Mouse (Mus musculus) embryonic facial prominence, embryonic 13.5 days (tissue): ENCODE data around the gene Tomm40l. TPM values are rescaled to one million over a fixed set of nuclear protein-coding genes. Genes with fewer than 3 reads are reported as not detected.

Experiments used
- ATAC-seq: fragments of 200-750 bp; cut with Nextera tagmentation; 2 replicates; pipeline ENCODE4 v1.8.0; 2017; ENCODE audit warnings: low read depth; ENCODE audit not compliant: insufficient number of reproducible peaks, insufficient read depth, low FRiP score, low TSS enrichment
- H3K27ac ChIP-seq: fragments of 300-500 bp; sonication (generic); 2 replicates; pipeline ENCODE4 v1.5.1; 2015; ENCODE audit warnings: moderate library complexity, mild to moderate bottlenecking, inconsistent platforms
- H3K27me3 ChIP-seq: fragments of 300-500 bp; sonication (generic); 2 replicates; pipeline ENCODE4 v1.6.1; 2015; ENCODE audit warnings: mild to moderate bottlenecking, inconsistent platforms
- H3K36me3 ChIP-seq: fragments of 300-500 bp; sonication (generic); 2 replicates; pipeline ENCODE4 v1.6.1; 2015; ENCODE audit warnings: mild to moderate bottlenecking, inconsistent platforms
- H3K4me1 ChIP-seq: fragments of 300-500 bp; sonication (generic); 2 replicates; pipeline ENCODE4 v1.6.1; 2015; ENCODE audit warnings: inconsistent platforms
- H3K4me2 ChIP-seq: fragments of 300-500 bp; sonication (generic); 2 replicates; pipeline ENCODE4 v1.6.1; 2015; ENCODE audit warnings: moderate library complexity, mild to moderate bottlenecking, inconsistent platforms
- H3K4me3 ChIP-seq: fragments of 300-500 bp; sonication (generic); 2 replicates; pipeline ENCODE4 v1.5.1; 2015; ENCODE audit warnings: mild to moderate bottlenecking, inconsistent platforms
- H3K9ac ChIP-seq: fragments of 300-500 bp; sonication (generic); 2 replicates; pipeline ENCODE4 v1.6.1; 2015; ENCODE audit warnings: mild to moderate bottlenecking, inconsistent platforms
- H3K9me3 ChIP-seq: fragments of 300-500 bp; sonication (generic); 2 replicates; pipeline ENCODE4 v1.6.1; 2016; ENCODE audit warnings: inconsistent platforms
- WGBS: fragments of 180-500 bp; shearing (Covaris S2); methylation state at CpG from one replicate; pipeline ENCODE4 v1.1.7; 2015; ENCODE audit warnings: mixed read lengths; 5-methylcytosine and 5-hydroxymethylcytosine counted together
- polyA plus RNA-seq: library from polyadenylated mRNA; unstranded; fragments of >200 nt; fragmentation: Nextera tagmentation; extraction: Ambion mirVana; gene quantifications from 2 replicates; pipeline ENCODE4 v1.2.1, GENCODE M21; 2015

The Tomm40l gene
- polyA plus RNA-seq, result 30.2 and 30.9 TPM in 2 replicates

- H3K27ac ChIP-seq, result peak within 1 kb of the TSS; percentile 89
- H3K9me3 ChIP-seq, result no peaks in the 10 kb centered on the region
- peaks cover 13% of the 10 kb centered on the region for H3K4me1 ChIP-seq
- H3K4me2 ChIP-seq, result peak within 1 kb of the TSS; percentile 89
- H3K4me3 ChIP-seq, result peak within 1 kb of the TSS; percentile 72
- peak; percentile 98 for ATAC-seq
- no peaks in the 10 kb centered on the region for H3K27me3 ChIP-seq
- WGBS, result 2% methylated on average over 28 of the region's 28 CpGs
- peak within 1 kb of the TSS; percentile 68 for H3K9ac ChIP-seq
- H3K36me3 ChIP-seq, result peaks cover 23% of the 10 kb centered on the region
Measured at GRCm38 (mm10) chr1:171222238-171223155, at the start of gene Tomm40l. Gene Tomm40l (minus strand): TSS chr1:171222514.

GRCm38 (mm10) chr1:171272086-171272485 is 49.8 kb upstream of the Tomm40l start:
- Histone ChIP-seq H3K9ac (no peak overlapping the region), H3K4me1 (peaks cover 20% of the 10 kb centered on the region), H3K27ac (no peak overlapping the region), H3K9me3 (no peaks in the 10 kb centered on the region), H3K4me2 (peak overlapping the region; percentile 95; the same call in 1 of the 2 replicates), H3K4me3 (no peak overlapping the region), H3K36me3 (peaks cover 55% of the 10 kb centered on the region), H3K27me3 (no peaks in the 10 kb centered on the region)
- WGBS, result 91% methylated on average over 3 of the region's 3 CpGs
- ATAC-seq, result no peak

- ATAC-seq, result no peak
- WGBS, result 67% methylated on average over 10 of the region's 10 CpGs
- Histone ChIP-seq H3K4me1 (peaks cover 20% of the 10 kb centered on the region), H3K4me2 (peak overlapping the region; percentile 95), H3K27me3 (no peaks in the 10 kb centered on the region), H3K9me3 (no peaks in the 10 kb centered on the region), H3K4me3 (peak overlapping the region; percentile 83), H3K36me3 (peaks cover 50% of the 10 kb centered on the region), H3K27ac (no peak overlapping the region), H3K9ac (no peak overlapping the region)
Measured at GRCm38 (mm10) chr1:171271622-171272021, 49.3 kb upstream of the Tomm40l start.

DNA sequence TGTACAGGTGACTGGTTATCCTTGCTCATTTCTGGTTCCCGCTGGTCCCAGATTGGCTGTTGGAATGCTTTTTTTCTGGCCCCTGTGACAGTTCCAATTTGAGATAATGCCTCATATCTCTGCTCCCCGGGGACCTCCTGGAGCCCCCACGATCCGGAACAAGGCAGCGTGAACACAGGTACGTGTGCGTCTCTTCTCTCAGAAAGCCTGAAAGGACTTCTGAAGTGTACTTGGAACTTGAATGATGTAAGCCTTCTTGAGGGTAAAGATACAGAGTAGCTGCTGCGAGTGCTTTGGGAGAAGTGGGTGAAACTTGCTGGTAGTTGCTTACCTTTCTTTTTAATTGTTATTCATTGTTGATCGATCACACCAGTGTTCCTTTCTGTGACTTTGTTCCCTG is 48.9 kb upstream of the Tomm40l start:
- peaks cover 46% of the 10 kb centered on the region for H3K36me3 ChIP-seq
- peak overlapping the region; percentile 83 for H3K4me3 ChIP-seq
- no peaks in the 10 kb centered on the region for H3K9me3 ChIP-seq
- peaks cover 20% of the 10 kb centered on the region for H3K4me1 ChIP-seq
- no peak overlapping the region for H3K27ac ChIP-seq
- ATAC-seq, result no peak
- no peaks in the 10 kb centered on the region for H3K27me3 ChIP-seq
- WGBS, result 44% methylated on average over 9 of the region's 9 CpGs
- peak overlapping the region; percentile 85 for H3K9ac ChIP-seq
- H3K4me2 ChIP-seq, result peak overlapping the region; percentile 95

DNA sequence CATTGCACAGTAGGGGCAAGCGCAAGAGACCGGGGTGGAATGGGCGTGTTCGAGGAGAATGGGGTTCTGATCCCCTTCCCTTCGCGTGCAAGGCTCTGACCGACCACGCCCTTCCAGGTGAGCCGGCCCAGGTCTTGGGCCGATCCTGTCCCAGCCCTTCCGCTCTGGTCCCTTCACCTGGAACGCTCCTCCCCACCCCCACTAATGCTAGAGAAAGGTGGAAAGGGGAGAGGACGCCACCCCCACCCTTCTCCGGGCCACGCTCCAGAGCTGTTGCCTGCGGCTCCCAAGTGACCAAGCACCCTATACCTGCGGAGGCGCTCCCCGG is 48.2 kb upstream of the Tomm40l start:
- Histone ChIP-seq H3K36me3 (peaks cover 39% of the 10 kb centered on the region), H3K27ac (peak overlapping the region; percentile 68), H3K4me3 (peak overlapping the region; percentile 83), H3K27me3 (no peaks in the 10 kb centered on the region), H3K9me3 (no peaks in the 10 kb centered on the region), H3K9ac (peak overlapping the region; percentile 85), H3K4me2 (peak overlapping the region; percentile 95), H3K4me1 (peaks cover 20% of the 10 kb centered on the region)
- peak; percentile 65 for ATAC-seq
- WGBS, result 1% methylated on average over 19 of the region's 19 CpGs

- Histone ChIP-seq H3K4me3 (peak within 1 kb of the TSS; percentile 83), H3K4me2 (peak within 1 kb of the TSS; percentile 95), H3K9ac (peak within 1 kb of the TSS; percentile 85), H3K9me3 (no peaks in the 10 kb centered on the region), H3K4me1 (peaks cover 20% of the 10 kb centered on the region), H3K27ac (peak within 1 kb of the TSS; percentile 68), H3K27me3 (no peaks in the 10 kb centered on the region), H3K36me3 (peaks cover 34% of the 10 kb centered on the region)
- peak; percentile 90 for ATAC-seq
- WGBS, result 3% methylated on average over 36 of the region's 36 CpGs
Measured at GRCm38 (mm10) chr1:171269848-171270572, 47.7 kb upstream of the Tomm40l start, which contains the start of gene B4galt3. Gene B4galt3 (plus strand): TSS chr1:171270328.

DNA sequence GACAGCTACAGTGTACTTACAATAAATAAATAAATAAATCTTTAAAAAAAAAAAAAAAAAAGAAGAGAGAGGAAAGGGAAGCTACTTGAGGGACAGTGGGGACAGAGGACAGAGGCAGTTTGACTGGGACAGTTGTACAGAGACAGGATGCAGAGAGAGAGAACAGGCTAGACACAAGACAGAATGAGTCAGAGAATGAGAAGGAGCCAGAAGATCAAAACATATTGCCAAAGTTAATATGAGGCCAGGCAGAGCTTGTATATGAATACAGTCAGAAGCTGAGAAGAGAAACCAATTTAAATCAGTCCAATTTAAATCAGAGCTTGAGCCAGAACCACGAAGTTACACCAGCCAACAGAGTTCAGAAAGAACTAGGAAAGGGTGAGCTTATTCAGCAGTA is 46.0 kb upstream of the Tomm40l start:
- Histone ChIP-seq H3K9ac (no peak overlapping the region), H3K36me3 (peaks cover 17% of the 10 kb centered on the region), H3K4me2 (no peak overlapping the region), H3K4me1 (peaks cover 25% of the 10 kb centered on the region), H3K9me3 (no peaks in the 10 kb centered on the region), H3K27ac (no peak overlapping the region), H3K4me3 (no peak overlapping the region), H3K27me3 (no peaks in the 10 kb centered on the region)
- no peak for ATAC-seq
- WGBS, result 56% methylated on average over 1 of the region's 1 CpGs

DNA sequence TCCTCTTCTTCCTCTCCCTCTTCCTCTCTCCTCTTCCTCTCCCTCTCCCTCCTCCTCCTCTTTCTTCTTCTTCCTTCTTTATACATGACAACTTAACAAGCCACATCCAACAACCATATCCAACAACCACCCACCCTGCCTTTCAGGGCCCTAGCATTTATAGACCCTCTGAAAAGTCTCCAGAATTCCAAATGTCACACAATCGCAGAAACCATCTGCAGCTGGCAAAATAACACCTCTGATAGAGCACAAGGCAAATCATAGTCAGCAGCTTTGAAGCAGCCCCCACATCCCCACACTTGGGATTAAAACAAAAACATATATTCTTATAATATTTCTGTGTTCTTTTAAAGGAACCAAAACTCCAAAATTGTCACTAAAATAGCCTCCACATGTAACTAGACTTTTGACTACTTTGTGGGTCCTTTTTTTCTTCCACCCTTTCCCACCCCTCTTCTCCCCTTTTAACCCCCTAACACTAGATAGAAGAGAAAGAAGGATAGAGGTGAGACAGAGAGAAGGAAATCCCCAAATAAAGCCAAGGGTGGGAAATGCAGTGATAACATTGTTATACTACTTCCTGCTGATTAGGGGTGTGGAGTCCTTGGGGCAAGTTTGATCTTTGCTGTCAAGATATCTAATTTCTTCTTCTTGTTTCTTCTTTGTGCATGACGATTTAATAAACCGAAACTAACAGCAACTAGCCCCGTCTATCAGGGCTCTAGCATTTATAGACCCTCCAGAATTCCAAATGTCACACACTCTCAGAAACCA is 43.8 kb upstream of the Tomm40l start:
- no peak overlapping the region for H3K4me3 ChIP-seq
- no peaks in the 10 kb centered on the region for H3K9me3 ChIP-seq
- H3K9ac ChIP-seq, result no peak overlapping the region
- peaks cover 29% of the 10 kb centered on the region for H3K4me1 ChIP-seq
- no peak overlapping the region for H3K27ac ChIP-seq
- H3K36me3 ChIP-seq, result no peaks in the 10 kb centered on the region
- no peaks in the 10 kb centered on the region for H3K27me3 ChIP-seq
- 35% methylated on average over 4 of the region's 4 CpGs for WGBS
- ATAC-seq, result no peak
- no peak overlapping the region for H3K4me2 ChIP-seq

DNA sequence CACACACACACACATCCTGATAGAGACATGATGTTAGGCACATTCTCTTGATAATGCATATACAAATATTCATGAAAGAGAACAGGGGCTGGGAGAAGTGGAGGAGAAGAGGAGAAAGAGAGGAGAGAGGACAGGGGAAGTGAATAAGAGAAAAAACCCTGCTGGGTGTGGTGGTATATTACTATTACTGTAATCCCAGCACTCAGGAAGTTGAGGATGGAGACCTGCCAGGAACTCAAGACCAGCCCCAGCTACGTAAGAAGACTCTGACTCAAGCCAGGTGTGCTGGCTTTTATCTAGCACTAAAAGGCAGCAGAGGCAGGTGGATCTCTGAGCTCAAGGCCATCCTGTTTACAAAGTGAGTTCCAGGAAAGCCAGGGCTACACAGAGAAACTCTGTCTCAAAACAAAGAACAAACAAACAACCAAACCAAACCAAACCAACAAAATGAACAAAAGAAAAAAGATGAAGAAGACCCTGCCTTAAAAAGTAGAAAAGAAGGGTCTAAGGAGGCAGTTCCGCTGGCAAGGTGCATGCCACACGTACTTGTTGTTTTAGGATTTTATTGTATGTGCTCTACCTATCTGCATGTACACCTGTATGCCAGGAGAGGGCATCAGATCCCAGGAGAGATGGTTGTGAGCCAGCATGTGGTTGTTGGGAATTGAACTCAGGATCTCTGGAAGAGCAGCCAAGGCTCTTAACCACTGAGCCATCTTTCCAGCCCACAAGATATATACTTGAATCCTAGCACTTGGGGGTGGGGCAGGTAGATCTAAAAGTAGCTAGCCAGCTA is 41.5 kb upstream of the Tomm40l start:
- no peak for ATAC-seq
- WGBS, result 69% methylated on average over 3 of the region's 3 CpGs
- Histone ChIP-seq H3K27me3 (no peaks in the 10 kb centered on the region), H3K4me3 (no peak overlapping the region), H3K4me2 (peak overlapping the region; percentile 59), H3K36me3 (peaks cover 14% of the 10 kb centered on the region), H3K4me1 (peaks cover 22% of the 10 kb centered on the region), H3K9me3 (no peaks in the 10 kb centered on the region), H3K27ac (peak overlapping the region; percentile 93), H3K9ac (no peak overlapping the region)

- H3K36me3 ChIP-seq, result peaks cover 19% of the 10 kb centered on the region
- H3K9ac ChIP-seq, result no peak overlapping the region
- H3K27me3 ChIP-seq, result no peaks in the 10 kb centered on the region
- WGBS, result 4% methylated on average over 2 of the region's 2 CpGs
- peaks cover 22% of the 10 kb centered on the region for H3K4me1 ChIP-seq
- ATAC-seq, result peak; percentile 79
- peak overlapping the region; percentile 28; the same call in 1 of the 2 replicates for H3K4me3 ChIP-seq
- H3K9me3 ChIP-seq, result no peaks in the 10 kb centered on the region
- peak overlapping the region; percentile 59 for H3K4me2 ChIP-seq
- peak overlapping the region; percentile 93 for H3K27ac ChIP-seq
Measured at GRCm38 (mm10) chr1:171263185-171263611, 40.9 kb upstream of the Tomm40l start.
